Mouse (Mus musculus) E14TG2a.4 (cell line): ENCODE measurements around the gene Dnaja3.

Experiments
- CTCF ChIP-seq: conservative IDR thresholded peaks from 2 replicates; pipeline ENCODE4 v1.5.1; 2014; ENCODE audit warnings: low read length
- NANOG ChIP-seq: IDR thresholded peaks from 2 replicates; pipeline ENCODE4 v1.6.1; 2014; ENCODE audit warnings: borderline replicate concordance, low read length, mixed read lengths
- POU5F1 ChIP-seq: IDR thresholded peaks from 2 replicates; pipeline ENCODE4 v1.6.1; 2014; ENCODE audit warnings: low read length, borderline replicate concordance

DNA sequence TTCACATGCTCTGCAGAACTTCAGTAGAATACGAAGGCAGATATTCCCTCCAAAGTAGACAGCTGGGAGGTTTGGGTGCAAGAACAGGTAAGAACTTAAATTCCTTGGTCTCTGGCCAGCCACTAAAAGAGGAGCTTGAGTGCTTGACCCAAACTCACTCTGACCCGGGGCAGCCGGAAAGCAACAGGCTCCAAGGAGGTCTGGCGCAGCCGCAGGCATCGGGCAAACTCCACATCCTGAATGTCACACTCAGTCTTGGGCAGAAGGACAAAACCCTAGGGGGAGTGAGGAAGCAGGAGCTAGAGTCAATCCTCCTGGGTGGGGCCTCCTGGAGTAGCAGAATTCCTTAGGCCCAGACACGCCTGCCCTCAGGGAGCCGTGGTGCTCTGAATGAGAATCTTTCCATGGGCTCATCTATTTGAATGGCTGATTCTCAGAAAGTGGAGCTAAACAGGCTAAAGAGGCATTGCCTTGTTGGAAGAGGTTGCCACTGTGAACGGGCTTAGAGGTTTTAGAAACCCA lies 10.8 kb upstream of the Dnaja3 start:
- TF ChIP-seq NANOG, result no peak
- TF ChIP-seq CTCF, result no peak
- TF ChIP-seq POU5F1, result no peak
